Mouse (Mus musculus) olfactory bulb, adult 2 months (tissue): ENCODE measurements around the gene Rapgef5.

Source experiments
- CTCF ChIP-seq: fragments of 200-500 bp; IDR thresholded peaks from 2 replicates; pipeline ENCODE4 v1.5.1; 2012; ENCODE audit warnings: low read depth, mild to moderate bottlenecking, low read length, moderate library complexity; ENCODE audit not compliant: insufficient read depth
- POLR2A ChIP-seq: fragments of 200-500 bp; IDR thresholded peaks from 2 replicates; pipeline ENCODE4 v1.6.1; 2012; ENCODE audit warnings: mild to moderate bottlenecking, low read depth, low read length, moderate library complexity; ENCODE audit not compliant: insufficient read depth

GRCm38 (mm10) chr12:117661871-117662270 lies 145.6 kb downstream of the Rapgef5 start:
- TF ChIP-seq CTCF, result no peak
- no peak for TF ChIP-seq POLR2A
